Mouse (Mus musculus): Measurements from ENCODE around the gene Npas3. TPM values are rescaled to one million over a fixed set of nuclear protein-coding genes. Genes with fewer than 3 reads are reported as not detected.

The Npas3 gene
- polyA plus RNA-seq, 1 experiment from 2014 or later = 23.2 TPM

DNA sequence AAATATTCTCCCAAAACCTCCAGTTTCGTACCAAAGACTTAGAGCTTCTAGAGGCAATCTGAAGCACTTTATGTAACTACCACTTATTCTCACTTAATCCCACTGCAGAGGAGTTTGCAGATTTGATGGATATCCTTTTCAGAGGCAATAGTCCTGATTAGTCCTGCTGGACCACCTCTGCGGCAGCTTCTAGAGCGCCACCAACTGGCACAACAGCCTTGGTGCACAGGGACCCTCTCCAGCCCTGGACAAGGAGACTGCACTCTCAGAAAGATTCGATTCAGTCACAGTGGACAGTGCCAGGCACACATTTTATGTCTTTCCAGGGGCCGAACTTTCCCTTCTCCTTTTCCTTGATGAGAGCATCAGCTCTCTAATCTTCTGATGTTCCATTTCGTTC, 471.4 kb downstream of the Npas3 start:
- Histone ChIP-seq H3K27me3 (replicated peaks) (no peaks in the 10 kb centered on the region), H3K4me2 (no peak overlapping the region), H3K27ac (replicated peaks) (no peak overlapping the region), H3K9me3 (replicated peaks) (no peaks in the 10 kb centered on the region), H3K36me3 (no peaks in the 10 kb centered on the region), H3K4me3 (replicated peaks) (no peak overlapping the region), H3K4me1 (0 out of 2 replicates have a peak, but pooled peaks cover 2% of the 10 kb centered on the region), H3K9ac (replicated peaks) (no peak overlapping the region)
- WGBS = 66% methylated on average over 6 of the region's 6 CpGs
- ATAC-seq (ENCODE audit: low FRiP score) = no peak

GRCm38 (mm10) chr12:53722156-53722555, 473.7 kb downstream of the Npas3 start:
- WGBS = 87% methylated on average over 7 of the region's 7 CpGs
- no peaks in the 10 kb centered on the region for H3K9me3 ChIP-seq (replicated peaks)

GRCm38 (mm10) chr12:53722718-53723698, 474.5 kb downstream of the Npas3 start:
- 89% methylated on average over 15 of the region's 15 CpGs for WGBS
- H3K27ac ChIP-seq (replicated peaks) = no peak overlapping the region
- no peaks in the 10 kb centered on the region for H3K36me3 ChIP-seq
- no peak for ATAC-seq (ENCODE audit: low FRiP score)
- H3K4me2 ChIP-seq = no peak overlapping the region
- no peak overlapping the region for H3K9ac ChIP-seq (replicated peaks)
- H3K4me1 ChIP-seq = 0 out of 2 replicates have a peak, but pooled peaks cover 2% of the 10 kb centered on the region
- no peak overlapping the region for H3K4me3 ChIP-seq (replicated peaks)
- H3K9me3 ChIP-seq (replicated peaks) = no peaks in the 10 kb centered on the region
- H3K27me3 ChIP-seq (replicated peaks) = no peaks in the 10 kb centered on the region

More at GRCm38 (mm10) chr12:53722156-53722555, 473.7 kb downstream of the Npas3 start:
- Histone ChIP-seq H3K4me1 (0 out of 2 replicates have a peak, but pooled peaks cover 2% of the 10 kb centered on the region), H3K4me3 (replicated peaks) (no peak overlapping the region), H3K27me3 (replicated peaks) (no peaks in the 10 kb centered on the region), H3K36me3 (no peaks in the 10 kb centered on the region), H3K9ac (replicated peaks) (no peak overlapping the region), H3K4me2 (no peak overlapping the region), H3K27ac (replicated peaks) (no peak overlapping the region)
- no peak for ATAC-seq (ENCODE audit: low FRiP score)

DNA sequence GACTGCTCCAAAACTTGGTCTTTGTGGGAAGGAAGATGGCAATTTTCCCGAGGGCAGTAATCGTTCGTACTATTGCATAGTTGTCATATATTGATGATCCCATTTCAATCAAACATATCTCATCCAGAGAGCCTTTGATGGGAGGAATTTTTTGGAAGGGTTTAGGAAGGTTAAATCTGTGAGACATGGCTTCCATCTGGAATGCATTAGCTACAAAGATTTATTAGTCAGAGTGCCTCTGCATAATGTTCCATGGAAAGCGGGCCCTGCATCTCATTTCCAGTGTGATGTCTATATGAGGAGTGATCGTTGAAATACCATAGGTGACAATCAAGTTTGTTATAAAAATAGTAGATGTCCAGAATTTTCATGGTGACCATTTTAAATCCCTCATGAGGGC, 480.8 kb downstream of the Npas3 start:
- 81% methylated on average over 5 of the region's 5 CpGs for WGBS
- Histone ChIP-seq H3K9ac (replicated peaks) (no peak overlapping the region), H3K4me3 (replicated peaks) (no peak overlapping the region), H3K9me3 (replicated peaks) (no peaks in the 10 kb centered on the region), H3K36me3 (no peaks in the 10 kb centered on the region), H3K27ac (replicated peaks) (no peak overlapping the region), H3K4me2 (no peak overlapping the region), H3K27me3 (replicated peaks) (no peaks in the 10 kb centered on the region), H3K4me1 (no peaks in the 10 kb centered on the region)
- no peak for ATAC-seq (ENCODE audit: low FRiP score)

- Histone ChIP-seq H3K4me2 (peak overlapping the region; percentile 7; the same call in 1 of the 2 replicates), H3K27me3 (replicated peaks) (no peaks in the 10 kb centered on the region), H3K9ac (replicated peaks) (no peak overlapping the region), H3K4me1 (peaks cover 7% of the 10 kb centered on the region), H3K4me3 (replicated peaks) (no peak overlapping the region), H3K9me3 (replicated peaks) (no peaks in the 10 kb centered on the region), H3K27ac (replicated peaks) (no peak overlapping the region), H3K36me3 (no peaks in the 10 kb centered on the region)
- WGBS = 29% methylated on average over 16 of the region's 16 CpGs
- ATAC-seq (ENCODE audit: low FRiP score) = no peak
Observed at GRCm38 (mm10) chr12:53738549-53739292, 490.2 kb downstream of the Npas3 start.

- Histone ChIP-seq H3K27ac (replicated peaks) (peak overlapping the region; percentile 10; the same call in 1 of the 2 replicates), H3K4me1 (peaks cover 25% of the 10 kb centered on the region), H3K9ac (replicated peaks) (no peak overlapping the region), H3K36me3 (no peaks in the 10 kb centered on the region), H3K9me3 (replicated peaks) (no peaks in the 10 kb centered on the region), H3K27me3 (replicated peaks) (no peaks in the 10 kb centered on the region), H3K4me3 (replicated peaks) (no peak overlapping the region), H3K4me2 (no peak overlapping the region)
- peak; percentile 38; the same call in 1 of the 2 replicates for ATAC-seq (ENCODE audit: low FRiP score)
- WGBS = 30% methylated on average over 5 of the region's 5 CpGs
Observed at GRCm38 (mm10) chr12:53746653-53747052, 498.2 kb downstream of the Npas3 start.

GRCm38 (mm10) chr12:53749375-53749774, 500.9 kb downstream of the Npas3 start:
- Histone ChIP-seq H3K4me1 (peaks cover 48% of the 10 kb centered on the region), H3K9ac (replicated peaks) (no peak overlapping the region), H3K4me3 (replicated peaks) (no peak overlapping the region), H3K4me2 (no peak overlapping the region), H3K27me3 (replicated peaks) (no peaks in the 10 kb centered on the region), H3K9me3 (replicated peaks) (no peaks in the 10 kb centered on the region), H3K36me3 (no peaks in the 10 kb centered on the region), H3K27ac (replicated peaks) (no peak overlapping the region)
- 15% methylated on average over 4 of the region's 4 CpGs for WGBS
- peak; percentile 46; the same call in 1 of the 2 replicates for ATAC-seq (ENCODE audit: low FRiP score)

DNA sequence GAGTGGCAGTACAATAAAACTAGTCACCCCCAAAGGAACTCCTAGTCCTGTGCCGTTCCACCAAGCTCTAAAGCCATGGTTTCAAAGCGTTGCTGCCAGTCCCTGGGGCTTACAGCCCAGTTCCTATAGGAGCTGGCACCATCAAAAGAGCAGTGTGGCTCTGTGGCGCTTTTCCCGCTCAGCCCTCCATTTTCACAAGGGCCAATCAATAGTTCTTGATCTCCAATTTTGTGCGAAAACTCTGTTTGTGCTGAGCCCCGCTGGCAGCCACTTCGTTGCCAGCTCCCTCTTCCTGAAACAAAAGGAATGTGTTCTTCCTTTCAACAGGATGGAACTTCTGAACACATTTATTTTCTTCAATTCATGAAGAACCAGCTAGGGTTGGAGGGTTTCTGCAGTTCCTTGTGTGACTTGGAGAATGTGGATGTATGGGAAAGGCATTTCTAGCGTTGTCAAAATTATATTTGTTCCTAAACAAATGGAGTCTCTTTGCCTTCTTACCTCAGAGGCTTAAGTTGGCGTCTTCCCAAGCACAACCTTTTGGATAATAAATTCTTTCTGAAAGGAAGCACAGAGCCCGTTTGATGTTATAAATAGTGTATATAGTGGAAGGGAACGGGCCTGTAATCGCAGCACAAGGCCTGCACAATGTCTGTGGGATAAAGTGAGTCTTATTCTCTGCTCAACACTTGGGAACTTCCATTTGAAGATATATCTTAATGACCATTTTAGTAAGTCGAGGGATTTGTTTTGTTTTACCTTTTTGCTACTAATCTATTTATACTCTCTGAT, 504.0 kb downstream of the Npas3 start:
- Histone ChIP-seq H3K4me3 (replicated peaks) (no peak overlapping the region), H3K36me3 (no peaks in the 10 kb centered on the region), H3K4me2 (no peak overlapping the region), H3K9ac (replicated peaks) (no peak overlapping the region), H3K4me1 (peaks cover 46% of the 10 kb centered on the region), H3K27ac (replicated peaks) (0 out of 2 replicates have a peak overlapping the region, but pooled peaks have one; percentile 64), H3K9me3 (replicated peaks) (no peaks in the 10 kb centered on the region), H3K27me3 (replicated peaks) (no peaks in the 10 kb centered on the region; the same call in 1 of the 2 replicates)
- WGBS = 56% methylated on average over 13 of the region's 13 CpGs
- no peak for ATAC-seq (ENCODE audit: low FRiP score)

GRCm38 (mm10) chr12:53753368-53753937, 505.0 kb downstream of the Npas3 start:
- H3K9me3 ChIP-seq (replicated peaks) = no peaks in the 10 kb centered on the region
- peak; percentile 23; the same call in 1 of the 2 replicates for ATAC-seq (ENCODE audit: low FRiP score)
- no peak overlapping the region for H3K4me3 ChIP-seq (replicated peaks)
- WGBS = 28% methylated on average over 13 of the region's 13 CpGs
- peak overlapping the region; percentile 64 for H3K27ac ChIP-seq (replicated peaks)
- H3K9ac ChIP-seq (replicated peaks) = no peak overlapping the region
- H3K36me3 ChIP-seq = no peaks in the 10 kb centered on the region
- no peaks in the 10 kb centered on the region; the same call in 1 of the 2 replicates for H3K27me3 ChIP-seq (replicated peaks)
- H3K4me2 ChIP-seq = peak overlapping the region; percentile 28
- H3K4me1 ChIP-seq = peaks cover 46% of the 10 kb centered on the region

DNA sequence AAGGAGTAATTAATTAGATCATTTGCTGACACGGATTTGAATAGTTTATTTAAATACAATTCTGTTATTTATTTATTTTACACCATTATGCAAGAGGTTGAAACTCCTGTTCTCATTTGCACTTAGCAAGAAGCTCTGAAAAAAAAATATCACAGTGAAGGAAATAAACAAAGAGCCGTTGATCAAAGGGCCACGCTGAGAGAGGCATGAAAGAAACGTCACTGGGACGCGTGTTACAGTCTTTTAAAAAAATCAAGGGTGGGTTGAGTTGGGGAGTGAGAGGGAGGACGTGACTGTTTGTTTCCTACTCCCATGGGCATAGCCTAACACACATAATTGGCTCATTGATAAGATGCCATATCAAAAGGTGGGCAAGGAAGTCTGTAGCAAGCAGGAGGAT, 505.8 kb downstream of the Npas3 start:
- 22% methylated on average over 7 of the region's 7 CpGs for WGBS
- Histone ChIP-seq H3K27me3 (replicated peaks) (no peaks in the 10 kb centered on the region; the same call in 1 of the 2 replicates), H3K4me2 (no peak overlapping the region), H3K27ac (replicated peaks) (no peak overlapping the region), H3K9ac (replicated peaks) (no peak overlapping the region), H3K4me3 (replicated peaks) (no peak overlapping the region), H3K4me1 (peaks cover 48% of the 10 kb centered on the region), H3K36me3 (no peaks in the 10 kb centered on the region), H3K9me3 (replicated peaks) (no peaks in the 10 kb centered on the region)
- no peak for ATAC-seq (ENCODE audit: low FRiP score)
